Mouse (Mus musculus) hematopoietic multipotent progenitor cell, adult 10-12 weeks (in vitro differentiated cells): Measurements from ENCODE around the gene Mettl17. TPM values are rescaled to one million over a fixed set of nuclear protein-coding genes. Genes with fewer than 3 reads are reported as not detected.

Source experiments
- polyA plus RNA-seq: library from polyadenylated mRNA; stranded (reverse); fragments of >175 nt; gene quantifications from 2 replicates; pipeline ENCODE4 v1.2.3, GENCODE M21; 2012; ENCODE audit warnings: low replicate concordance

The Mettl17 gene
- 3.5 and 39.0 TPM in 2 replicates for polyA plus RNA-seq

DNA sequence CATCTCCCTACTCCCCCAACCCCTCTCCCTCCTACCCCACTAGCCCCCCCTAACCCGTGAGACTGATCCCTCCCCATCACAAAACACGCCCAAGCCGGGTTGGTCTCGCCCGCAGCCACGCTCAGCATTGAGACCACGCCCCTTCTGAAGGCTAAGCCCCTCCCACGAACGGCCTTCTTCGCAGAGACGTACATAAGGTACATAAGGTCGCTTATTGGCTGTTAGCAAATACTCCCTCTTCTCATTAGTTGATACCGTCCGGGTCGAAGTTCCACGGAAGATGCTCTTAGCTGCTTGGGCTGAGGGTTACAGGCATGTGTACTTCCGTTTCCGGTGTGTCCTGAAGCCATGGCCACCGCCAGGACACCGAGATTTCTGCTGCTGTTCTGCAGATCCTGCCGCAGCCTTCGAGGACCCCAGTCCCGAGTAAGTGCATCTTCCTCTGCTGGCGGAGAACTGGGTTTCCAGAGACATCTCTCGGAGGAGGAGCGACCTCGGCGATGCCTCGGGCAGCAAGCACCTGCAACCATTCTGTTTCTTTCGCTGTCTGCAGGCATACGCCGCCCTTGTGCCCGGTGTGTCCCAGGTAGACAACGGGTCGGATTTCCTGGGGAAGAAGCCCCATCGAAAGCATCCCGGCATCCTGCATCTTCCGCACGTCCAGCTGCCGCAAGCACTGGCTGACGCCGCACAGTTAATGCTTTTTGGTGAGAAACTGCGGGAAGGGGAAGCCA, at the start of gene Mettl17:
Gene Mettl17, plus strand, starts transcription at position 245 of the 734 bp plus-strand sequence.

DNA sequence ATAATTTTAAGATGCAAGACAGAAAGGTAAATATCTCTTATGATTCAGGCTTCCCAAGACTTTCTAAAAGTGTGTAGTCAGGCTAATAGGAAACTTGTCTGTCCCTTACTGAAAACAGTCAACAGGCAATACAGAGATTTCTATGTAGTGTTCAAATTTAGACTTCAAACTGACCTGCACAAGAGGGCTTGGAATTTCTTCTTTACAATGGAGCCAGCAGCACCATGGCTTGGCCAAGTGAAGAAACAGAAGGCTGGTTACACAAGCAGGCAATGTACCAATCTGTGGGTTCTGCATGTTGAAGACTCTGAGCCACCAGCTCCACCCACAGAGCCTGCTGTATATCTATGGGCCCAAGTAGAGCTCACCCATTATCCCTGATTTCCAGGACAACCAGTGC, 31.2 kb upstream of the Mettl17 start, which contains the start of gene Ear6:
Gene Ear6, plus strand, starts transcription at position 301 of the 400 bp plus-strand sequence.

DNA sequence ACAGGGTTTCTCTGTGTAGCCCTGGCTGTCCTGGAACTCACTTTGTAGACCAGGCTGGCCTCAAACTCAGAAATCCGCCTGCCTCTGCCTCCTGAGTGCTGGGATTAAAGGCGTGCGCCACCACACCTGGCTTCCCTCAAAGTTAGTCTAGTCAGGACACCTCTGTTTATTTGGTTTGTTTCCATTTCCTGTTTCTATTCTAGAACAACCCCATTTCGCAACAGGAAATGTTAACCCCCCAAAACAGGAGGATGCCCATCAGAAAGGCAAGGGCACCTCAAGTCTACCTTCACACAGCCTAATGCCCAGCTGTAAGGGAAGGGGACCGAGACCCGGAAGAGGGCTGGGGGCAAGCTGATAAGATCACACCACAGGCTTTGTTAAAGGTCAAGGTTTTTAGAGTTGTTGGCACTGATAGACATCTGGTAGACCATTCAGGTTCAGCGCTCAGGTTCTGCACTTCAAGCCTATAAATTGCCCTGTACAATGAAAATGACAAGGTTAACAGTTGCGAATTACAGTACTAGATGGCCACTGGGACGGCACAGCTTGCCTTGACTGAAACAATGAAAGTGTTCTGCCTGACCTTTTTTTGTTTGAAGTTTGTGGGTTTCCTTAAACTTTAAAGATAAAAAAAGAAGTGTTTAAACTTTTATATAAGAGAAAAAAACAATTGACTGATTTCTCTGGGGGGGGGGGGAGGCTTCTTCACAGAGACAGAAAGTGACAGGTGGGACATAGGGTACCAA, 7.7 kb downstream of the Mettl17 start, which contains the start of gene Slc39a2:
Gene Slc39a2, plus strand, starts transcription at position 699 of the 749 bp plus-strand sequence.

DNA sequence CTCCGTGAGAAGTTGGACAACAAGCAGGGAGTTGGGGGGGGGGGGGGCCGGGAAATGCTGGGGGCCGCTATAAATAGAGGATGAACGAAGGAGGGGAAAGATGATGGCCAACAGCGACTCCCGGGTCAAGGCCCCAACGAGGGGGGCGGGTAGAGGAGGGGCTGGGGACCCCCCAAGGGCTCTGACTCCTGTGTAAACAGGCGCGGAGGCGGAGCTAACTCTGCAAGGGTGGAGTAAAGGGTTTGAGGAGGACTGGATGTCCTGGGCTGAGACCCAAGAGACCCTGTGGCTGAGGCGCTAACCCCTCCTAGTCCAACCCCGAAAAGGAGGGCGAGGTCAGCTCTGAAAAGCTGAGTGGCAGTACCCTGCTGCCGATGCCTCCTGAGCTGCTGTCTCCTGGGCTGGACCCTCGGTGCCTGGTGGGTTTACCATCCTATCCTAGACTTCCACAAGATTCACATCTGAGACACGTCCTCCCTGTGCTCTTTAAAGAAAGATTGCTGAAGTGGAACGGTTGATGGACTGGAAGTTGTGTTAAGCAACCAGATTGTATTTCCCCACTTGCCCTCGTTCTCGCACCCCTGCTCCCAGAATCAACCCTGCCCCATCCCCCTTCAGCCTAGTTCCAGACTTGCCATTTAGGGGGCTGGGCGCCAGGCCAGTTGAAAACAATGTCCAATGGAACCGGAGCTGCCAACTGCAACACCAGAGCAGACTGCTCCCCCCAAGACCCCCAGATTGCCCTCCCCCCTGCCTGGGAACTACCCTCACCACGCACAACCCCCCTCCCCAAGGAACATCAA, 29.5 kb downstream of the Mettl17 start, which contains the start of gene Ndrg2:
Gene Ndrg2, minus strand, starts transcription at position 199 of the 803 bp plus-strand sequence.

DNA sequence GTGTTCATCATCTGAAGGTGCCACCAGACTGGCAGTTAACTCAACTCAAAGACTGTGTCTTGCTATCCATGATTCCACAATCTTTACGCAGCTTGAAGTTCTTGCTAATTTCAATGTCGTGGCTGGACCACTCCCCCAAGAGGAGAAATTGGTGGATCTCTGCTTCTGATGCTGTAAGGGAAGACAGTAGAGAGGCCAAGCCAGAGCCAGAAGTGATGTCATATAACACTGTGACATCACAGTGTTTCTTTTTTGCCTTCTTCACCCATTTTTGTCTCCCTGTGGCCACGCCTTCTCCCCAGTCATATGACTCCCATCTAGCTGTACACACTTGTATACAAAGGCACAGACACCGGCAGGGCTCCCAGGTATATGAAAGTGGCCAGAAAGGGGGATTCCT, 33.5 kb downstream of the Mettl17 start, which contains the start of gene Tppp2:
Gene Tppp2, plus strand, starts transcription at position 301 of the 400 bp plus-strand sequence.

DNA sequence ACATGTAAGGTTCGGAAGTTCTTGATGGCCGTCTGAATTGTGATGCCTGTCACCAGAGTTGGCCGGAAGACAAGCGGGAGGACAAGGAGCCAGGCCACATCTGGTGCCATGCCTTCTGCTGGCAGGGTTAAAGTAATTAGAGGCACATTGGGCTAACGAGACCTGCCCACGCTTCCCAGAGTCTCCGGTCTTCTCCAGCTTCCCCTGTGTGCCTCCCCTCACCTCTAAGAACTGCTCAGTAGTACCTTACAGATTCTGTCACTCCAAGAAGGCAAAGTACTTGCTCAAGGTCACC, 37.9 kb downstream of the Mettl17 start, which contains the start of gene Rnase13:
Gene Rnase13, minus strand, starts transcription at position 203 of the 295 bp plus-strand sequence.

Other genes with a start within 250 kb of the Mettl17 start
- gene Gm4181, start 249.2 kb upstream of the Mettl17 start, polyA plus RNA-seq, result not detected in 2 replicates
- gene Gm17079, start 189.4 kb upstream of the Mettl17 start, polyA plus RNA-seq, result not detected in 2 replicates
- not detected in 2 replicates for gene Gm5800, start 167.7 kb upstream of the Mettl17 start, polyA plus RNA-seq
- gene Ang4, start 111.3 kb upstream of the Mettl17 start, polyA plus RNA-seq, result not detected in 2 replicates
- gene AY358078, start 84.8 kb upstream of the Mettl17 start, polyA plus RNA-seq, result not detected in 2 replicates
- not detected in 2 replicates for gene Ear6, start 31.1 kb upstream of the Mettl17 start, polyA plus RNA-seq
- 0.09 TPM in 1 of 2 replicates, not detected in the other for gene Slc39a2, start 8.0 kb downstream of the Mettl17 start, polyA plus RNA-seq
- gene Ndrg2, start 29.3 kb downstream of the Mettl17 start, polyA plus RNA-seq, result 3.1 and 7.2 TPM in 2 replicates
- not detected in 2 replicates for gene Tppp2, start 33.6 kb downstream of the Mettl17 start, polyA plus RNA-seq
- not detected in 2 replicates for gene Rnase13, start 37.9 kb downstream of the Mettl17 start, polyA plus RNA-seq
- gene Arhgef40, start 99.9 kb downstream of the Mettl17 start, polyA plus RNA-seq, result 15.3 and 30.0 TPM in 2 replicates
- gene Tmem253, start 130.8 kb downstream of the Mettl17 start, polyA plus RNA-seq, result not detected in 2 replicates
- gene Zfp219, start 135.9 kb downstream of the Mettl17 start, polyA plus RNA-seq, result 35.0 and 79.9 TPM in 2 replicates
- not detected in 2 replicates for gene Olfr221, start 157.6 kb downstream of the Mettl17 start, polyA plus RNA-seq
- 12.0 and 24.1 TPM in 2 replicates for gene Hnrnpc, start 219.2 kb downstream of the Mettl17 start, polyA plus RNA-seq
- gene Rpgrip1, start 225.9 kb downstream of the Mettl17 start, polyA plus RNA-seq, result 6.8 and 11.8 TPM in 2 replicates